Mouse (Mus musculus): ENCODE results near the gene Rasgef1b.

Gene Rasgef1b

DNA sequence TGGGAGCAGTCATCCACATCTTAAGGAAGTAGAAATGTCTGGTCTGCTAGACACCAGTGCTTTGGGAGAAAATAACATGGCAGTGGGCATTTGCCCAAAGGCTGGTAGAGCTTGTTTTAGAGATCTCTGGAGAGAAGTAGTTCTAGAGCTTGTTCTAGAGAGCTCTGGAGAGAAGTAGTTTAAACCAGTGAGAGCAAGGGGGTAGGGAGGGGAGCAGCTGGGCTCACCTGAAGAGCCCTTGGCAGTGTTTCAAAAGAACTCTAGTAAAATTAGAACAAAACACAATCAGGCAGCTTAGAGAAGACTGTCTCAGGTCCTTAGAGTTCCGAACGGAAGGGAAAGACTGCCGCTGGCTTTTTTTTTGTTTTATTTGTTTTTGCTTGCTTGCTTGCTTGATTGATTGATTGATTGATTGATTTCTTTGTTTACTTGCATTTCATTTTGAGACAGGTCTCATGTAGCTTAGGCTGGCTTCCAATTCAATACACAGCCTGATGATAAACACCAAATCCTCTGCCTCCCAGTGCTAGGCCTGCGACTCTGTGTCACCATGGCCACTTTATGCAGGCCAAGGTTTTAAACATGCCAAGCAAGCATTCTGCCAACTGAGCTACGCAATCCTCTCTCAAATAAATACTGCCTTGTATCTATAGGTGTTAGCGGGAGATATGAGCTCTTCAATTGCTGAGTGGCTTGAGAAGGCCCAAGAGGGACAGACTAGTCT is 466.5 kb downstream of the Rasgef1b start:
- in situ Hi-C loops (cut with MboI, MseI), result loop anchor here (25.0 kb wide), 1 partner anchor 1575 kb away; the partner anchor contains the start of gene Gpat3

DNA sequence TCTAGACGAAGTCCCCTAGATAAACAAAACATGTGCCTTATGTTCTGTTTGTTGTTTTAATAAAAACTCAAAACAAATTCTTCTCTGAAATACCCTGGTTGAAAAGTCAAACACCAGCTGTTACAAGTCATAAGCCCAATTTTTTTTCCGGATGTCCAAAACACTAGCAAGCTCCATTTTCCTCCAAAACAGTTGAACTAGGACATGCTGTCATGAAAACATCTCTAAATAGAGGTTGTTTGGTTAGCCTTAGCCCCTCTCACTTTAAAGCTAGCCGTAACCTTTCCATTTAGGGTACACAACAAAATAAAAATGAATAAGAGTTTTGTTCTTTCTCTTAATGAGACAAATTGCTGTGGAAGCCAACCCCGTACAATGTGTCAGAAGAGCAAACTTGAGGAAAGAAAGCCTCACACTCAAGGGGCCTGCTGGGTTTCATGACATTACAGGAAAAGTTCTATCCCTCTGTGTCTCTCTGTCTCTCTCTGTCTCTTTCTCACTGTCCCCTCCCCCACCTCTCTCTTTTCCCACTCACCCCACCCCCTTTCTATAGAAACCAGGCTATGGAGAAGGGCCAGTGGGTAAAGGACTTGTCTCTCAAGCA is 467.6 kb downstream of the Rasgef1b start:
- in situ Hi-C loops (cut with MboI, MseI), result loop anchor here (25.0 kb wide), 1 partner anchor 1576 kb away; the partner anchor contains the start of gene Gpat3

DNA sequence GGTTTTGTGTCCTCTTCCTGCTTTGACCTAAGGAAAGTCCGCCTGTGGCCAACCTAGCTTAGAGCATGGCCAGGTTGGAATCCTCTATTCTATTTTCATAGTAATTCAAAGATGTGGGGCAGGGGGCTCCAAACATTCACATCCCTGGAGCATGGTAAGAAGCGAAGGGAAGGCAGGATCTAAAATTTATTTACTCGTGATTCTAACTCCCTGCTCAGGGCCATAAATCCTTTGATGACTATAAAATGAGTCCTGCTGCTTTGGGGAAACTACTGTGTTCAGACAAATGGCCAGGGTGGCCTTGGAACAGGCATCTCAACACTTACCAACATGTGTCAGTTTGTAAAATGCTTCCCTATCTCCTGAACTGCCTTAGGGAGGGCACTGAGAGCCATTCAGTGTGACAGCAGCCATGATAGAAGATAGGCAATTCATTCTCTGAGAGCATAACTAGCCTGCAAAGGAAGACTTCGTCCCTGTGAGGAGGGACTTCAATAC is 470.8 kb downstream of the Rasgef1b start:
- in situ Hi-C loops (cut with MboI, MseI), result loop anchor here (25.0 kb wide), 1 partner anchor 1579 kb away; the partner anchor contains the start of gene Gpat3

DNA sequence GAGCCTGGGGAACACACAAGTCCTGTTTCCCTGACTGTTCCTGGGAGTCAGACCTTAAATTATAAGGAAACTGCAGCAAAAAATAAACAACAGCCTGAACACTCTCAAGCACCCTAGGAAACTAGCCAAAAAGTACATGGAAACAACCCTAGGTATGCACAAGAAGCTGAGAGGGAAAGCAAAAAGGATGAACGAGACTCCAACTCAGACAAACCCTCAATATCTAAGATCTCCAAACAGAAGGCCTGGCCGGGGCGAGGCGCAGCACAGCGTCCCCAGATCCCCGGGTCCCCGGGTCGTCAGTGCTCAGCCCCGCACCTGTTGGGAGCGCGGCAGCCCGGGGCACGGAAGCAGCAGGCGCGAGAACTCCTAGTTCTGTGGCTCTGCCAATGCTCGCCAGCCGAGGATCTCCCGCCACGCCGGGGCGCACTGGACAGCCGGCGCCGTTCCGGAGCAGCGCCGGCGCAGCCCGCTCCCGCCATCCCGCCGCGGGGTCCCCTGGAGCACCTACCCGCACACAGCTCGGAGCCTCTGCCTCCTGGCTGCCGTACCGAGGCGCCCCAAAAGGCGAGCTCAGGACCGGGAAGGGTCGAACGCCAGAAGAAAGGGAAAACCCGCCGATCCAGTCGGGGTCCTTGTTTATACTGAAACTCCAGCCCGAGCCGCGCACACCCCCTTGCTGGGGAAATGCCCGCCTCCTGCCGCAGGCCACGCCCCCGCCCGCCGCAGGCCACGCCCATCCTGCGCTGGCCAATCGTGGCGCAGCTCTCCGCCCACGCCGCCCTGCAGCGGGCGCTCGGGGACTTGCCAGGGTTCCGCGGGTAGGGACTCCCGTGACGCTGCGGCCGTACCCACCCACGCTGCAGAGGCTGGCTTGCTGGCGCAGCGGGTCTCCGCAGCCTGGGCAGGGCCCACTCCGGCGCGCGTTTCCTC is 476.4 kb downstream of the Rasgef1b start:
- in situ Hi-C loops (cut with MboI, MseI), result loop anchor here (5.0 to 25.0 kb wide), 2 partner anchors 80 to 1585 kb away; partner anchors contain the start of gene Gpat3

DNA sequence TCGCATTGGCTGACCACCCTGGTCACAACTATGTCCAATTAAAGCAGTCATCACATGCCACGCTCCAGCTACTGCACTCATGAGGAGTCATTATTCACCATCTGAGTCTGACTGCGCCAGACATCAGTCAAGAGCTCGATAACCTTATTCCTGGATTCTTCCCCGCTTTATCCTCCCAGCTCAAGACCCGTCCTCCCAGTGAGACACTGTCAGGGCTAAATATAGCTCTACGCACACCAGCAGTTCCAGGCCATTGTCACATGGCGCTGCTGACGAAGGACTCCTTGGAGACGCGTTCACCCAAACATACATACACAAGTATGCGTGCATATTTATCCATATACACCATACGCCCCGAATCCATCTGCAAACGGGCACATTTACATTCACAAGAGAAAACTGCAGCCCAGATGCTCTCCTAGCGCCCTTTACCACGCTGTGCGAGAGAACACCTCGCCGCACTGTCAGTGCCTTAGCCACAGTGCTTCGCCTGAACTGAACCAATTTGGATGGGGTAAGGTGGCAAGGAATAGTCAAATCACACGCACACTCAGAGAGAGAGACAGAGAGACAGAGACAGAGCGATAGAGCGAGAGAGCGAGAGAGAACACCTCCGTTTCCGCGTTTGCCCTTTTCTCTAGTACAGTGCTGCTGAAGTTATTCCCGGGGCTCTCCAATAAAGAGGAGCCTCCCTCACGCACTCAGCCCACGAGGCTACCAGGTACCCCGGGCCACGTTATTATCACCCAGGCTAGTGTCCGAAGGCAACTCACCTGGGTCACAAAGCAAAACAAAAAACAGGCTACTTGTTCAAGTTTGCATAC is 477.3 kb downstream of the Rasgef1b start:
- in situ Hi-C loops (cut with MboI, MseI), result loop anchor here (5.0 to 25.0 kb wide), 2 partner anchors 81 to 1586 kb away; partner anchors contain the start of gene Gpat3

DNA sequence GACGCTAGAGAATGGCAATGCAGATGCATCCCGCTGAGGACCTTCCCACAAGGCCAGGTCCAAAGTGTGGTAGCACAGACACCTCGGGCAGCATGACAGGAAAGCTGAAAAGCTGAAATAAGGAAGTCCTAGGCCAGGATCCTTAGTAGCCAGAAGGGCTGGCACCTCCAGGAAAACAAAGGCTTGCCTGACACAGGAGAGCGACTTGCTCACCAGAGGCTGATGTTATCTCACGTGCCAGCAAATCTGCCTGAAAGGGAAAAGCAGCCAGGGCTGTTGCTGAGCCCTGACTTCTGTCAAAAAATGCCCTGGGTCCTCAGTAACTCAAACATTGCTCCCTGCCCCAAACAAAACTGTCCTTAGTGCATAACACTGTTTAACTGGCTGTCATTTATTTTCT is 478.0 kb downstream of the Rasgef1b start:
- in situ Hi-C loops (cut with MboI, MseI), result loop anchor here (5.0 to 25.0 kb wide), 2 partner anchors 81 to 1586 kb away; partner anchors contain the start of gene Gpat3

DNA sequence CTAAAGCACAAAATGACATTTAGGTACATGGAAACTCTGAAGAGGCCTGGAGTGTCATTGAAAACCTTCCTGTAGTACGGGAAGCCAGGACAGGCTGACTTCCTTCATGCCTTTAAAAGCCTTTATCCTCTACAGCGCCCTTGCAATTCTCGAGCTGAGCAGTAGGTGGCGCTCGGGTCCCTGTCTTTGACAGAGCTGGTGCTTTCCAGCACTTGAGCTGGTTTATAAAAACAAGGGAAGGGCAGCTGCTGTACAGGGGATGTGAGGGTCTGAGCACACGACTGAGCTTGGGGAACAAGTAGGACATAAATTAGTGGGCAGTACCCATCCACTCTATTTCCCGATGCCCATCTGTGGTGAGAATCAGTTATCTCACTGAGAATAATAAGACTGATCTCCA is 480.4 kb downstream of the Rasgef1b start:
- in situ Hi-C loops (cut with MboI, MseI), result loop anchor here (5.0 to 10.0 kb wide), 4 partner anchors 46 to 386 kb away; no protein-coding TSS in a partner anchor

DNA sequence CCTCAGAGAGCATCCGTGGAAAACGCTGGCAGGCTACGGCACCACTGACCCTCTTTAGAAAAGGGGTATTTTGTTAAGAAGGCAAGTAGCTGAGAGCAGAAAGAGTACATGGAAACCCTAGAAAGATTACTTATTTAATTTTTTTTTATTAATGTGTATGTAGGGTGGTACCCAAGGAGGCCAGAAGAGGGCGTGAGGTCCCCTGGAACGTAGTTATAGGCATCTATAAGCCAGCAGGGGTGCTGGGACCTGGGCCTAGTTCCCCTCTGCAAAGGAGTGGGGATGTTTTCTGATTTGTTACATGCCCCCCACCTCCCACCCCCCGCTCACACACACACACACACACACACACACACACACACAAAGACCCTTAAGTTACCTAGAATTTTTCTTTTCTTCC is 480.9 kb downstream of the Rasgef1b start:
- in situ Hi-C loops (cut with MboI, MseI), result loop anchor here (5.0 to 10.0 kb wide), 4 partner anchors 46 to 387 kb away; no protein-coding TSS in a partner anchor

DNA sequence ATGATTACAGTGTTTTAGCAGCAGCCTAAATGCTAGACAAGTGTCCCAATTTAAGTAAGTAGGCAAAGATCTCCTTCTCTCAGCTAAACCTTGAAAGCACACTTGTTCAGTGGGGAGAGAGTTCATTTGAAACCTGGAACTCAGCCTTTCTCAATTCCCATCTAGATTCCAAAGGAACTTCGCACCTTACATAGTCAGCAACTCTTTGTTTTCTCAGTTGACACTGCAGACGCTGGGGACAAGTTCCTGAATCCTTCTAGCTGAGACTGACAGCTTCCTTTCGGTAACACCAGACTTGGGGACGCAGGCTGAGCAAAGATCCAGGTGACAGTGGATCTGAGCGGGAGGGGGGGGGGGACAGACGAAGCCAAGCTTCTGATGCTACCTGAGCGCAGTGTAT is 481.4 kb downstream of the Rasgef1b start:
- in situ Hi-C loops (cut with MboI, MseI), result loop anchor here (5.0 to 10.0 kb wide), 4 partner anchors 45 to 387 kb away; no protein-coding TSS in a partner anchor

DNA sequence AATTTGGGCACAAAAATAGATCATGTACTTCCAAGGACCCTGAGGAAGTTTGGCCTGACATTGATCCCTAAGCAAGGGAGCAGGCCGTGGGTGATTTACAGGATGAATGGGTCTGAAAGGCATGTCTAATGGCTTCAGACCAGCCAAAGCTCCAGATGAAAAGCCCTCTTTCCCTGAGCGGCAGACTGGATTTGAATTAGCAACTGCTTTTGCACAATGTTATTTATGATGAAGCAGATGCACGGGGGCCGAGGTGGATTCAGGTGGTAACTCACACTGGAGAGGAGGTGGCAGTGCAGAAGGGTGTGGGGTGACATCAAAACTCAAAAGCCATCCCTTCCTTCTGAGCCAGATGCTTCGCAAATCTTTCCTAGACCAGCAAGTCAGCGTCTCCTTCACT is 481.9 kb downstream of the Rasgef1b start:
- in situ Hi-C loops (cut with MboI, MseI), result loop anchor here (5.0 to 10.0 kb wide), 4 partner anchors 45 to 388 kb away; no protein-coding TSS in a partner anchor

DNA sequence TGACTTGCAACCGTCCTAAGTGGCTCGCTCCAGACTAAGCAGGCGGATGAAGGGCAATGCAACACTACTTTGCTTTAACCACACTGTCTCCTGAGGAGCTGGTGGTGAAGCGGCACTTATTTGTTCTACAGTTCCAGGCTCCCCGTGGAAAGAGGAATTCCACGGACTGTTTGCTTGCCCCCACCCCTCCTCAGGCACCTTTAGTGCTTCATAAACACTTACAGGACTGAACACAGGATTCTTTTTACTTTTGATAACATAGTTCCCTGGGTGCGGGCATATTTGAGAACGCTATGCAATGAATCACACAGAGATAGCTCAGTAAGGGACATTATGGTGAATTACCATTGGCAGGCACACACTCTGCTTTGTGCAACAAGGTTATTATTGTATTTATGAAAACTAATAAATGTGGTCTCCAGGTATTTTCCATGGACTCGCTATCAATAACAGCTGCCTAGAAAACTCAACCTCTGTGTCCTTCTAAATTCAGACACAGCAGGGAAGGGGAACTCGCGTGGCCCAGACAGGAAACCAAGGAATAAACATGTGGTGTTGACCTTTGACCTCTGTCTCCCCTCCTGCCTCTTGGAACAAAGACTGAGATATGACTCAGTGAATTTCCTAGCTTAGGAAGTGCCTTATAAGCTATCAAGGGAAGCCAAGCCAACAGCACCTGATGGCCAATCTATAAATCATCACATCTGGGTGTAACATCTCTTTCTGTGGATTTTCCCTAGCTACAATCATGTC is 486.7 kb downstream of the Rasgef1b start:
- in situ Hi-C loops (cut with MboI, MseI), result loop anchor here (10.0 kb wide), 2 partner anchors 253 to 393 kb away; no protein-coding TSS in a partner anchor

DNA sequence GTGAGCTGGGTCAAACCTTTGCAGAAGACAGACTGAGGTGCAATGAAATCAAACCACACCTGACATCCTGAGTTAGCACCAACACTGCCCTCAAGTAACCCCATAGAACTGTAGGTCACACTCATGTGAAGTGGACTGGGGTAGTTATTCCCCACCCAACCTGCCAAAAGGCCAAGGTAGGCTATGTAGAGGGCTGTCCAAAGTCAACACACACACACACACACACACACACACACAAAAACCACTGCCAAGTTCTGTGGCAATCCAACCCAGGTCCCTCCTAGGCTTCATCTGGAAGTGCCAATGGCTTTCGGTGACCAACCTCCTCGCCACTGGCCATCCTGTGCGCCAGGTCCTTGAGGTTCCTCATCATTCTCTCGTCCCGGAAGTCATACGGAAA is 488.4 kb downstream of the Rasgef1b start:
- in situ Hi-C loops (cut with MboI, MseI), result loop anchor here (10.0 kb wide), 2 partner anchors 254 to 394 kb away; no protein-coding TSS in a partner anchor

DNA sequence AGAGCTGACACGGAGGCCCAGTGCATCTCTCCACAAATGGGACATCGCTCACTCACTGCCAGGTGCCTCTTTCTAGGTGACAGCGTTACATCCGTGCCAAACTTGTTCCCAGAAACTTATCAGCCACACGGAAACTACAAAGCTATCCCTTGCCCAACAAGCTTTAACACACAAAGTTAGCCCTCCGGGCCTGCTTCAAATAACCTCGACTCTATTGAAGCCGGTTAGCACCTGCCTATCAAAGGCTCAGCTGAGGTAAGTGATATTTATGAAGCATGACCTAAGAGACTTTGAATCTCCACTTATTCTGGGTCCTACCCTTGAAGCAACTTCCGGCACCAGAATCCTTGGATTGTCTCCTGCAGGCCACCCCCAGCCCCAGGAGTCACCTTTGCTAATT is 489.2 kb downstream of the Rasgef1b start:
- in situ Hi-C loops (cut with MboI, MseI), result loop anchor here (10.0 kb wide), 2 partner anchors 255 to 395 kb away; no protein-coding TSS in a partner anchor

DNA sequence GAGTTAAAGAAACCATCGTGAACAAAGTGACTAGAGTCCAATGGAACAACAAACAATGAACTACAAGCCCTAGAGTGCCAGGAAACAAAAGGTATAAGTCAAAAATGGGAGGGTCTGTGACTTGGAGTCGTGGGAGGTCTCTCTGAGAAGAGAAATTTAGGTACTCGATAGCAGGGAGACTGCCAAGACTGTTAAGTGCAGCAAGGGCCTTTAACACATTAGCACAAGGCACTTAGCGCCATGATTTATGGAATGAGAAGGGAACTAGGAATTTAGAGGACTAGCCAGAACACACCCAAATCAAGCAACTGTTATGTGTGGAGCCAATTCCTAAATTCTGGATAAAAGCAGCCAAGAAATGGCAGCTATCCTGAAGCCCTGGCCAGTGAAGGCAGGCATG is 490.7 kb downstream of the Rasgef1b start:
- in situ Hi-C loops (cut with MboI, MseI), result no loop called here

DNA sequence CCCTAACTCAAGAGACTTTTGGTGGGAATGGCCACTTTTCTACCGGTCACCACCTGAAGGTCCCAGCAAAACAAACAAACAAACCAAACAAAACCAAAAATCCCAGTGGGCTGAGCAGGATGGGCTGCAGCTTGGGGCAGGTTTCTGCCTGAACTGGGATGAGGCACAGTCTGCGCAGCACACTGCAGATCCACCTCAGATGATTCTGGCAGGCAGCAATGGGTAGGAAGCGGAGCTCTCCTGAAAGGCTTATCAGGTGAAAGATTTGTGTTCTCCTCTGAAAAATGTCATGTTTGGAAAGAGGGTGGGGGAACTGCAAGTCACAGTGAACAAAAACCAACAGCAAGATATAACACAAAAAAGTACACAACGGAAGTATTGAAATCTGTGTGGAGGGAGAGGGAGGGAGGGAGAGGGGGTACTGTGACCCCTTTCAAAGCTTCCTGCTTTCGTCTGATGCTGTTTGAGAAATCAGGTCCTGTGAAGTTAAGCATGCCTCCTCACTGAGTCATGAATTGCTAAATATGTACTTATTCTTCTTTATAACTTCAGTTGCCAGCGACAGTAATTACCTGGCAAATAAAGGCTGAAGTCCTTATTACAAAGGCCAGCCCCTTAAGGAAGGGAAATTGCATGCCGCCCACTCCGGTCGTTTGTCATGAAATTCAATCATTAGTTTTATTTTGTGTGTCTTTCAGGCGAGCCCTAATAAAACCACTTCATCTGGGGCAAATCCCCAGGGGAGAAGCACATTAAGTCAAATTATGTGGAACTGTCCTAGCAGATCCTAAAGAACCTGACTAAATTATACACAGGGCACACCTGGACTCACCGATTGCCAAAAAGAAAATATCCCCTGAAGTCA is 491.7 kb downstream of the Rasgef1b start:
- in situ Hi-C loops (cut with MboI, MseI), result no loop called here

DNA sequence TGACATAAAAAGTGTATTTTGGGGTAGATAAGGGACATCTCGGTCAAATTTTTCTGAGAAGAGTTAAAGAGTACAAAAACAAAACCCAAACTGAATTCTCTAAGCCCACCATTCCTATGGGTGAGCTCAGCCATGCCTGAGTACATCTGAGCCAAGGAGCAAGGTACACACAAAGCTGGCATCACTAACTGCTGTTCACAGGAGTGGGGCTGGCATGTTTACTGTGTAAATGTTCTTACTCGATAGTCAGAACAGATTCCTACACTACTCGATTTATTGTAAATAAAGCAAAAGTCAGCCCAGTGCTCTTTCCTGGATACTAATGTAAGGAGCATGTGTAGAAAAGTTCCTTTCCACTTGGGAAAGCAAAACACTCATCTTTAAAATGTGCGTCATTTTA is 492.4 kb downstream of the Rasgef1b start:
- in situ Hi-C loops (cut with MboI, MseI), result no loop called here

DNA sequence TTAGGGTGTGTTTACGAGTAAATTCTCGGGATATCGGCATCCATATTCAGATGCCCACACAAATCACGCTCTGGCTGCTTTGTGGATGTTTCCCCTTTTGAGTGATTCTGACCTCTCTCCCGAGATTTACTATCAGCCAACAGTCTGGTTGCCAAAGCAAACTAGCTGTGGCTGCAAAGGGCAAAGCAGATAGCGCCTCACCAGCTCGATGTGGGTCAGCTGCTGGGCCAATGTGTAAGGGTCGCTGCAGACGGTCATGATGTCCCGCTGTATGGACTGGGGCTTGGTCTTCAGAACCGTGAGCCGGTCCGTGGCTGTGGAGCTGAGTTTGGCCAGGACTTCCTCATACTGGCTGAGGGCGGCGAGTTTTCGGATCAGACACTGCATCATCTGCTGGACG is 494.6 kb downstream of the Rasgef1b start:
- in situ Hi-C loops (cut with MboI, MseI), result no loop called here

DNA sequence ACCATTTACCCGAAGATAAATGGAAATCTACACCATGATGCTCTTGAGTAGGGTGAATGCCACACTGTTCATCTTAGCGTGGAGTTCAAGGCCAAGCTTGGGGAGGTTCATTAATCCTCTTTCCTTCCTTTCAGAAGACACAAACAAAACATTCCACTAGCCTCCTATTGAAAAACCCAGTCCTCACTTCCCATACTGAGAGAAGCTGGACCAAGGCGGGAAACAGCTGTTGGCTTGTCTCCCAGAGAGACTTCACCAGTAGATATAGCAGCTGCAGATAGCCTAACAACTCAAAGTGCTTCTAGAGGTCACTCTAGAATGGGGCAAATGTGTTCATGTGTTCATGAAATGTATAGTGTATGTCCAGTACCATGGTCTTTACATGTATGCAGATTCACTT is 495.7 kb downstream of the Rasgef1b start:
- in situ Hi-C loops (cut with MboI, MseI), result no loop called here

Measured in T-helper 1 cell (primary cell).